Mouse (Mus musculus): ENCODE results near the gene Olfr1427. TPM values are rescaled to one million over a fixed set of nuclear protein-coding genes. Genes with fewer than 3 reads are reported as not detected.

Olfr1427 gene
- not detected in 2 replicates for polyA plus RNA-seq (2015; fragmentation: Nextera tagmentation; extraction: Ambion mirVana)

GRCm38 (mm10) chr19:12103234-12103633 lies at the start of gene Olfr1427:
Gene Olfr1427 (minus strand): TSS chr19:12103334.

GRCm38 (mm10) chr19:12123103-12123502 lies 20.0 kb upstream of the Olfr1427 start, which contains the start of gene Olfr76:
Gene Olfr76 (minus strand): TSS chr19:12123203.

GRCm38 (mm10) chr19:12115797-12116196 lies 12.7 kb upstream of the Olfr1427 start, which contains the start of gene Olfr1428:
Gene Olfr1428 (minus strand): TSS chr19:12115897.

GRCm38 (mm10) chr19:12091913-12092312 lies 11.2 kb downstream of the Olfr1427 start, which contains the start of gene Olfr1426:
Gene Olfr1426 (minus strand): TSS chr19:12092013.

GRCm38 (mm10) chr19:12077631-12078030 lies 25.5 kb downstream of the Olfr1427 start, which contains the start of gene Olfr1425:
Gene Olfr1425 (minus strand): TSS chr19:12077731.

GRCm38 (mm10) chr19:12062582-12062981 lies 40.6 kb downstream of the Olfr1427 start, which contains the start of gene Olfr1424:
Gene Olfr1424 (minus strand): TSS chr19:12062682.

Other genes with a start within 250 kb of the Olfr1427 start
- not detected in 2 replicates for gene Olfr1418, start 242.3 kb downstream of the Olfr1427 start, polyA plus RNA-seq (2015; fragmentation: Nextera tagmentation; extraction: Ambion mirVana)
- not detected in 2 replicates for gene Olfr1419, start 228.2 kb downstream of the Olfr1427 start, polyA plus RNA-seq (2015; fragmentation: Nextera tagmentation; extraction: Ambion mirVana)
- not detected in 2 replicates for gene Olfr1420, start 216.8 kb downstream of the Olfr1427 start, polyA plus RNA-seq (2015; fragmentation: Nextera tagmentation; extraction: Ambion mirVana)
- 8.2 and 9.1 TPM in 2 replicates for gene Patl1, start 190.9 kb downstream of the Olfr1427 start, polyA plus RNA-seq (2015; fragmentation: Nextera tagmentation; extraction: Ambion mirVana)
- 2.9 and 3.9 TPM in 2 replicates for gene Osbp, start 137.4 kb downstream of the Olfr1427 start, polyA plus RNA-seq (2015; fragmentation: Nextera tagmentation; extraction: Ambion mirVana)
- gene Olfr1423, start 62.0 kb downstream of the Olfr1427 start, polyA plus RNA-seq (2015; fragmentation: Nextera tagmentation; extraction: Ambion mirVana) = not detected in 2 replicates
- not detected in 2 replicates for gene Olfr1424, start 40.7 kb downstream of the Olfr1427 start, polyA plus RNA-seq (2015; fragmentation: Nextera tagmentation; extraction: Ambion mirVana)
- gene Olfr1425, start 25.6 kb downstream of the Olfr1427 start, polyA plus RNA-seq (2015; fragmentation: Nextera tagmentation; extraction: Ambion mirVana) = not detected in 2 replicates
- gene Olfr1426, start 11.3 kb downstream of the Olfr1427 start, polyA plus RNA-seq (2015; fragmentation: Nextera tagmentation; extraction: Ambion mirVana) = not detected in 2 replicates
- not detected in 2 replicates for gene Olfr1428, start 12.6 kb upstream of the Olfr1427 start, polyA plus RNA-seq (2015; fragmentation: Nextera tagmentation; extraction: Ambion mirVana)
- gene Olfr76, start 19.9 kb upstream of the Olfr1427 start, polyA plus RNA-seq (2015; fragmentation: Nextera tagmentation; extraction: Ambion mirVana) = not detected in 2 replicates
- not detected in 2 replicates for gene Olfr1555-ps1, start 66.8 kb upstream of the Olfr1427 start, polyA plus RNA-seq (2015; fragmentation: Nextera tagmentation; extraction: Ambion mirVana)
- not detected in 2 replicates for gene Olfr1431, start 97.3 kb upstream of the Olfr1427 start, polyA plus RNA-seq (2015; fragmentation: Nextera tagmentation; extraction: Ambion mirVana)
- not detected in 2 replicates for gene Olfr1432, start 129.3 kb upstream of the Olfr1427 start, polyA plus RNA-seq (2015; fragmentation: Nextera tagmentation; extraction: Ambion mirVana)
- not detected in 2 replicates for gene Olfr262, start 138.3 kb upstream of the Olfr1427 start, polyA plus RNA-seq (2015; fragmentation: Nextera tagmentation; extraction: Ambion mirVana)
- not detected in 2 replicates for gene Olfr235, start 157.7 kb upstream of the Olfr1427 start, polyA plus RNA-seq (2015; fragmentation: Nextera tagmentation; extraction: Ambion mirVana)
- not detected in 2 replicates for gene Olfr1434, start 176.5 kb upstream of the Olfr1427 start, polyA plus RNA-seq (2015; fragmentation: Nextera tagmentation; extraction: Ambion mirVana)
- not detected in 2 replicates for gene Olfr1436, start 195.8 kb upstream of the Olfr1427 start, polyA plus RNA-seq (2015; fragmentation: Nextera tagmentation; extraction: Ambion mirVana)
- gene Olfr1437, start 221.8 kb upstream of the Olfr1427 start, polyA plus RNA-seq (2015; fragmentation: Nextera tagmentation; extraction: Ambion mirVana) = not detected in 2 replicates
- gene Olfr1438-ps1, start 232.6 kb upstream of the Olfr1427 start, polyA plus RNA-seq (2015; fragmentation: Nextera tagmentation; extraction: Ambion mirVana) = not detected in 2 replicates